Mouse (Mus musculus): ENCODE measurements around the gene Fam69a.
"Not testable (repeated sequence)": the region's sequence is repeated elsewhere in the genome, so short reads cannot be mapped to it uniquely, and the experiment has no call there.

The Fam69a gene

GRCm38 (mm10) chr5:107982016-107982415, 4.9 kb downstream of the Fam69a start:
- in situ Hi-C loops (cut with MboI) = no loop called here

- in situ Hi-C loops (cut with MboI) = no loop called here
These were observed 7.0 kb downstream of the Fam69a start for GRCm38 (mm10) chr5:107979901-107980300.

DNA sequence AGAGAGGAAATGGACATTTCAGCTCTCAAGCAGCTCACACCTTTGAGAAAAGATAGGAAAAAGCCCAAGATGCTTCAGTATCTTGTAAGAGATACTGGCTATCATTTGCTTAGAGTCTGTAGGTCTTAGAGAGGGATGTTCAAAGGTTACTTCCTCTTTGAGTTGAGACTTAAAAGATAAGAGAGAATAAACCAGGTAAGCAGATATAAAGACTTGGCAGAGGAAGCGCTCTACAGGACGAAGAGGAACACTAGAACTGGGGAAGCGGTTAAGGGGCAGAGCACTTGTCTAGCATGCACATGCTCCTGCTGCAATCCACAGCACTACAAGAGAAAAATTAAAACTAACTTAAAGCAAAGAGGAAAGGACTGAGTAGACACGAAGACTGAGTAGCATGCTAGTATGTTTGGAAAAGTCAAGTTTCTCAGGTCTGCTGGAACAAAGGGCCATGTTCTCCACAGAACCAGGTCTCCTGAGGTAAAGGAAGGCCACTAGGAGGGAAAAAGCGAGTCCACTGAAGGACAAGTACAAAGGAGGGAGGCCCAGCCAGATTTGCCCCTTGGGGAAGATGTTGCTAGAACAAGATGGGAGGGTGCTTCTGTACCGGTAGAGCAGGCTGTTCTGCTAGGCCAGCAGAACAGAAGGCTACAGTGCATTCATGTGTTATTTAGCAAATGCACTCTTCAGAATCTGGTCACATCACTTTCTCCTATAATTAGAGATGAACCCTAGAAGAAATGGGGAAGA, 8.4 kb downstream of the Fam69a start:
- in situ Hi-C loops (cut with MboI) = no loop called here

GRCm38 (mm10) chr5:107977640-107978288, 9.1 kb downstream of the Fam69a start:
- in situ Hi-C loops (cut with MboI) = no loop called here

DNA sequence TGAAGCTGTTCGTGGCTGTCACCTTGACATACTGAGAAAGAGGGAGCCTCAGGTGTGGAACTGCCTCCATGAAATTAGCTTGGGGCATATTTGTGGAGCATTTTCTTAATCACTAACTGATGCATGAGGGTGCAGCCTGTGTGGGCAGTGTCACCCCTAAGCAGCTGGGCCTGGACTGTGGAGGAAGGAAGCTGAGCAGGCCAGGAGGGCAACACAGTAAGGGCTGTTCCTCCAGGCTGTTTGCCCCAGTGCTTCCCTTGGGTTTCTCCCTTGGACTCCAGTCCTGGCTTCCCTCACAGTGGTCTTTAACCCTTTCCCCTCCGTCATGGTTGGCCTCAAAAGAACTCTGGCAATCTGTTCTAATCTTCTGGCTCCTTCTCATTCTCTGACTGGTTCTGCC, 13.6 kb downstream of the Fam69a start:
- in situ Hi-C loops (cut with MboI) = no loop called here

DNA sequence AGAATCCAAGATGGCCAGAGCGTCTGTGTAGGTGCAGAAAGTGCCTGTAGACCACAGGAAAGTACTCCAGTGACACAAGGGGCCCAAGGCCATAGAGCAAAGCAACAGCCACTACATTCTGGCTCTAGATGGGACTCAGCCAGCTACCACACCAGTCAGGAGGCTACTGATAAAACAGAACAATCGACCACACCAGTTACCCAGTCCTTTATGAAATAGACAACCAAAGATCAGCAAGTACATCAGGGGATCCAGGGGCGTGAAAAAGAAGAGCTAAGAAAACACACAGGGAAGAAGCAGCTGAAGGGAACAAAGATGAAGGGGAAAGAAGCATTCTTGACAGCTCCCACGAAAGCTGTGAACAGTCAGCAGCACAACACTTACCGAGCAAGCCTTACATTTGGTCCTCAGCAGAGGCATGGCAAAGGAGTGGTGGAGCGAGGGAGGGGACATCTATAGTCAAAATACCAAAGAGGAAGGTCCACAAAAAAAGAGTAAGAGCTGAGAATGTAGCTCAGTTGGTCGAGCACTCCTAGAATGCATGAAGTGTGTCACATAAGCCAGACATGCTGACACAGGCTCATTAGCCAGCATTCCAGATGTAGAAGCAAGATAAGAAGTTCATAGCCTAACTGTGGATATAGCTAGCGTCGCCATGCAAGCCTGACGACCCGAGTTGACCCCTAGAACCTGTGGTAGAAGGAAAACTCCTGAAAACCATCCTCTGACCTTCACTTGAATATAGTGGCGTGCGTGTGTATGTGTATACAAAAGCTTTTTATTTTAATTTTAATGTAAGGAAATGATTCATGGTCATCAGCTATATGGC, 14.2 kb downstream of the Fam69a start:
- in situ Hi-C loops (cut with MboI) = no loop called here

- in situ Hi-C loops (cut with MboI) = no loop called here
These were observed 15.8 kb downstream of the Fam69a start for GRCm38 (mm10) chr5:107971069-107971468.

GRCm38 (mm10) chr5:107969818-107970217, 17.1 kb downstream of the Fam69a start:
- in situ Hi-C loops (cut with MboI) = not testable (repeated sequence)

- in situ Hi-C loops (cut with MboI) = no loop called here
These were observed 18.8 kb downstream of the Fam69a start for GRCm38 (mm10) chr5:107968079-107968478.

DNA sequence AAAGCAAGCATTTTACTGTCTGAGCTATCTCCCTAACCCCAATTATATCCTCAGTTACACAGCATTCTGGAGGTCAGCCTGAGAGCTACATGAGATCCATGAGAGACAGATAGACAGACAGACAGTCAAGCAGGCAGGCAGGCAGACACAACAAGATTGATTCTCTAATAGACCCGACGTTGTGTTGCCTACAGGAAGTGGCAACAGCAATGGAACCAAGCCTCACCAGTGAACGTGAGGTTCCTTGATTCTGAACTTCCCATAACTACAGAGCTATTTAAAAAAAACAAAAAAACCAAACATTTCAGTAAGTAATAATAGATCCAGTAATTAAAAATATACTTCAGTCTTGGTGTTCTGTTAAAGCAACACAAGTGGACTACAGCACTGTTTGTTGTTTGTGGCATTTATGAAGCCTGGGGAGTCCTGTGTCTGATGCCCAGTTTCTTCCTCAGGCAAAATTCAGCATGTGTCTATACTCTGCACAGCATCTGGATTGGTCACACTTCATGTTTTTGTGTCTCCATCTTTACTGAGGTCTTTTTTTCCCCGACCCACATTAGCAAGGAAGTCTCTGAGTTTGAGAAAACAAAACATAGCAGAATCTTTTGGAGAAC, 19.9 kb downstream of the Fam69a start:
- in situ Hi-C loops (cut with MboI) = no loop called here

- in situ Hi-C loops (cut with MboI) = no loop called here
These were observed 20.7 kb downstream of the Fam69a start for GRCm38 (mm10) chr5:107966156-107966555.

DNA sequence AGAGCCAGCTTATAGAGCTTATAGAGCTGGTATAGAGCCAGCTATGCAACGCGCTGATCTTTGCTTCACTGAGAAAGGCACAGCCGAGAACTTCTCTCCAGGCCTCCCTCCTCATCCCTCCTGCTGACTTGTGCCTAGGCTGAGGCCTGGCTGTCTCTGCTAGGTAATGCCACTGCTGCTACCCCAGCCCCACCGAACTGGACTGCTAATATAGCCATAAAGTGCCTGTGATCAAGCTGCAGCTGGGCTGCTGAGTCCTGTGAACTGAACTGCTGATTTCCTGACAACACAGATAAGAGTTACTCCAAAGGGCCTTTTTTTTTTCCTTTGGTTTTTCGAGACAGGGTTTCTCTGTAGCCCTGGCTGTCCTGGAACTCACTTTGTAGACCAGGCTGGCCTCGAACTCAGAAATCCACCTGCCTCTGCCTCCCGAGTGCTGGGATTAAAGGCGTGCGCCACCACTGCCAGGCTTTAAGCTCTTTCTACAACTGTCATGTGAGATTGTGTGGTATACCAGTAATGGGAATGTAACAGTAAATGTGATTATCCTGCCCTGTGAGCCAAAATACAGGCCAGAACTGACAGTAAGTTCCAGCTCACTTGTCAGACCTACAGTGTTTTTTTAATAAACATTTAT, 21.4 kb downstream of the Fam69a start:
- in situ Hi-C loops (cut with MboI) = no loop called here

DNA sequence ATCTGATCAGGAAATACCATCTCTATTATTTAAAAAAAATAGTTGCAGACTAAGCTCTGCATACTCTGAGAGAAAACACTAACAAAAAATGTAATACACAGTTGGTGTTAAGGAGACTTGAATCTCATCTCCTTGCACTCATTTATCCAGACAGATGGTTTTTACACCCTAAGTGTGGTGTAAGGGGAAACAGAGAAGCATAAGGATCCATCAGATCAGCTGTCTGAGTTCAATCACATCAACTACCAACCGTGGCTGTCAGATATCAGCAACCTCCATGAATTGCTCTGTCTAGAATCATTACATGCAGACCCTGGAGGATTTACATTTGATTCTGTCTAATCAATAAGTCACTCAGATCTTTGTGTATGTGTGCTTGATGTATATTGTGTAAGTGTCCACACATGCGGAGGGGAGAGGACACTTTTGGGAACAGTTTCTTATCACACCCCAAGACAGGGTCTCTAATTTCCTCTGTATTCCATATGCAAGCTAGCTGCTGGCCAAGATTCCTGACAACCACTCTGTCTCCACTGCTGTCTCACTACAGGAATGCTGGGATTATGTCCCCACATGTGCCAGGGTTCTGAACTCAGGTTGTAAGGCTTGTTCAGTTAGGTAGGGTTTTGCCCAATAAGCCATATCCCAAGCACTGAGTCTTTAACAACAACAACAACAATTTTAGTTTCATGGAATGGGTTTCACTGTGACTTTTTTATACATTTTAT, 22.7 kb downstream of the Fam69a start:
- in situ Hi-C loops (cut with MboI) = no loop called here

DNA sequence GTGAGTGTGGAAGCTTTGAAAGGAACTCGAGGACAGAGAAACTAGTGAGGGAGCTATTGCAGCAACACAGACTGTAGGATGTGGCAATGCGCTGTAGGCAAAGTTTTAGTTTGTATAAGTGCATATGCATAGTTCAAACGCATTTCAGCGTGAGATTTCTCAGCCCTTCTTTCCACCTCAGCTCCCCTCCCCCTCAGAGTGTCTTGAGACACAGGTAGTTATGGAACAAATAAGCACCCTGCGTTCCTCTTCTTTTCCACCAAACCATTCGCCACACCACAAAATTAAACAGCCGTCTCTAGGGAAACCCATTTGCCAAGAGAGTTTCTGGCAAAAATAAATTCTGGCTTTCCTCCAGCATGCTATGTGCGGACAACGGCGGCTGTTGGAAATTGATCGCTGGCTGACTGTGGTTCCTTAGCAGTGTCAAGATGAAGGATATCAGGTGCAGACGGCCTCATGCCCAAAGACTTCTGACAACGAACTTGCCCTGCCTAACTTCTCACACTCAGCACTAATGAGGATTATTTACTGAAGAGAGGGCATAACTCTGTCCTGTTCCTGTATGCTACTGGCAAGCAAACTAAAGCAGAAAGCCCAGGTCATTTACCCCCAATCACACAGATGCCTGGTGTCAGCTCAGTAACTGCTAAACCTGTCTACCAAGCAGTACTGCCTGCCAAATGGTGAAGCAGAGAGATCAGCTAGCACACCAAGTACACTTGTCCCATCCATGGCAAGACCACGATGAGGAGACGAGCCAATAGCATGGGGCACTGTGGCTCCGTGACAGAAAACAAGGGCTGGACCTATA, 25.2 kb downstream of the Fam69a start:
- in situ Hi-C loops (cut with MboI) = no loop called here

GRCm38 (mm10) chr5:107960532-107961202, 26.2 kb downstream of the Fam69a start:
- in situ Hi-C loops (cut with MboI) = no loop called here

DNA sequence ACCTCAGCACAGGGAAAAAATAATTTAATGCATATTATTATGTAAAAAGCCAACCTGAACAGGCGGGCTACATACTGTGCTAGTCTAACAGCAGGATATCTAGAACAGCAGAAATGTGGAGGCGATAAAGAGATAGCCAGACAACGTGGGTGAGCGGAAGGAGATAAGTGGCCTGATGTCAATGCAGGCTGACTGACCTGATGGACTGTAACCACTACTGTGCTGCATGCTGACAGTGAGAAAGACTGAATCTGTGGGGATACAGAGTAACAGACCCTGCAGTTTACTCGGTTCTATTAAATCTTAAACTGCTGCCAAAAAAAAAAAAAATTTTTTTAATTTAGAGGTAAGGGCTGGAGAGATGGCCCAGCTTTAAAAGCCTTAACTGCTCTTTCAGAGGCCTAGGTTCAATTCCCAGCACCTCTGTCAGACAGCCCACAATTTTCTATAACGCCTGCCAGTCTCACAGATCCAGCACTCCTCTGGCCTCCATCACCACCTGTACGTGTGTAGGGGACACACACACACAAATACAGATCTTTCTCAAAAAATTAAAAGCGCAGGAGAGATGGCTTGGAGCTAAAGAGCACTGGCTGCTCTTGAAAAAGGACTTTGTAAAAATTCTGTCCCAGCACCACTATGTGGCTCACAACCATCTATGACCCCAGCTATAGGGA, 27.1 kb downstream of the Fam69a start:
- in situ Hi-C loops (cut with MboI) = no loop called here

DNA sequence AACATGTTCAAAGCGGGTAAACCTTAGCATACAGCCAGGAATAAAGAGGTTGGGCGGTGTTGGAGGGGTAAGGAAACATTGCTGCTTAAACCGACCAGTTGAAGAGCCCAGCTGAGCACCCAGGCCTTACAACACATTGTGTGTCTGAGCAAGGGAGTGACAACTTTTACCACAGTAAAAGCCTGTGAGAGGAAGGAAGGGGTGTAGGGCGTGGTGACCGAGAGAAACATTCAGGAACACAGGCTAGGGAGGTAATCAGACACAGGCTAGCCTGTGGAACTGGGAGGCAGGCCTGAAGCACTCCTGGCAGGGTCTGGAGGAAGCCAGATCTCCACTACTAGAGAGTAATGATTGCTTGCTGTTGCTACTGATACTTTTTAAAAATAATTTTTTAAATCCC, 36.2 kb downstream of the Fam69a start:
- in situ Hi-C loops (cut with MboI) = no loop called here

- in situ Hi-C loops (cut with MboI) = no loop called here
These were observed 37.3 kb downstream of the Fam69a start for GRCm38 (mm10) chr5:107949607-107950006.

DNA sequence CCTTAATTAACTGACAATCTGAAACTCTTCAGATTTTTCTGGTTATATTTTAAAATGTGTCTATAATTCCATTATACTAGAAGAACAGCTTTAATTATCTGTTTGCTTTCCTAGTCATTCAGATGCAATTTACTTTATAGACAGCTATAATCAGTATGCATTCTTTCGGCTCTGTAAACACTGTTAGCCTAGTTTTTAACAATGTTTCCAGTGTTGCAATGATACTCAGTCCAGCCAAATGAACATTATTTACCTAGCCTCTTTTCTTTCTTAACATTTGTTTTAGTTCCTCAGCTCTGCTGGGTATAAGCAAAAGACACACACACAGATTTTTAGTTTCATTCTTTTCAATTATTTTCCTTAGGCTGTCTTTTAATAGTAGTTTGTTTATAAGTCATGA, 38.0 kb downstream of the Fam69a start:
- in situ Hi-C loops (cut with MboI) = no loop called here

Measured in mature B cell (primary cell).